Mouse (Mus musculus) mammary gland, adult 2 months (tissue): Measurements from ENCODE around the gene Wdr81. TPM values are rescaled to one million over a fixed set of nuclear protein-coding genes. Genes with fewer than 3 reads are reported as not detected.

Experiments used
- polyA plus RNA-seq: library from polyadenylated mRNA; depleted of rRNA; stranded (reverse); fragments of >200 nt; gene quantifications from 2 replicates; pipeline ENCODE4 v1.2.3, GENCODE M21; 2012; ENCODE audit warnings: low replicate concordance; rRNA removed

The Wdr81 gene
- 18.9 and 37.8 TPM in 2 replicates for polyA plus RNA-seq

GRCm38 (mm10) chr11:75453991-75454930, at the start of gene Wdr81:
TSS of gene Wdr81 (minus strand) at chr11:75454717.

DNA sequence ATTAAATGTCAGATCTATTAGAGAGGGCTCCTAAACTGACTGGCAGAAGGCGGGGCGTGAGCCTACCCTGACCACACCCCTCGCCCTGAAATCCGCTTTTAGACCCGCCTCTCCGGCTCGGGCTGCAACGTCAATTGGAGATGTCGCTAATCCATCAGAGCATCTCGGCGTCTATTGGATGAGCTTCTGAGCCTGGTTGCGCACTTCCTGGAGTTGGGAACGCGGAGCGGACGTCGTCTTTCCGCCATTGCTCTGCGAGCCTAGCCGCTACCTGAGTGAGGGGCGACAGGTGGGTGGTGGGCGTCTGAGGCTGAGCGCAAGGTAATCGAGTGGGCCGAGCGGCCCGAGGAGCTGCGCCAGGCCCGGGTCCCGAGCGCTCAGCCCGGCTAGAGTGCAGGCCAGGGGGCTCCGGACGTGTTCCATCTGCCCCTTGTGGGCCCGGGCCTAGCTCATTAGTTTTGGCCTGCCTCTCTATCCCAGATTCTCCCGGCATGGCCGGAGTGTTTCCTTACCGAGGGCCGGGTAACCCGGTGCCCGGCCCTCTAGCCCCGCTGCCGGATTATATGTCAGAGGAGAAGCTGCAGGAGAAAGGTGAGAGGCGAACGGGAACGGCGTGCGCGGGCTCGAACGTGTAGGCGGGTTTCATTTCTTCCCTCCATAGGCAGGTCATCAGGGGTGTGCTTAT, 32.2 kb upstream of the Wdr81 start, which contains the start of gene Prpf8:
Gene Prpf8, plus strand, starts transcription at position 216 of the 685 bp plus-strand sequence.

GRCm38 (mm10) chr11:75460844-75461742, 6.6 kb upstream of the Wdr81 start, which contains the start of gene Tlcd2:
TSS of gene Tlcd2 (plus strand) at chr11:75461715.

DNA sequence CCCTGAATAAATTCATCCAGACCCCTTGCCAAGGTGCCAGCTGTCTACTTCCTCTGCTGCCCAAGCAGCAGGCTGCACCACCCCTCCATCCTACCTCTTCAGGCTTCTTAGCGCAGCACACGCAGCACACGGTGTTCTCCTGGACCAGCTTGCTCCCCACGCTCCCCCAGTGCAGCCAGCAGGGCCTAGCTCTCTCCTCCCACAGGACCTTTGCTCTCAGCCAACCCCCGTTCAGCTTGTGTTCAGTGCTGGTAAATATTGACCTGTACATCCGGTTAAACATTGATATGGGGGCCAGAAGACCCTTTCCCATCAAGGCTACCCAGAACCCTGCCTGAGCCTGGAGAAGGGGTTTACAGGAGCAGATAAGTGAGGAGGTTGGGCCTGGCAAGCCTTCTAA, 15.2 kb downstream of the Wdr81 start, which contains the start of gene Serpinf2:
Gene Serpinf2, minus strand, starts transcription at position 229 of the 400 bp plus-strand sequence.

DNA sequence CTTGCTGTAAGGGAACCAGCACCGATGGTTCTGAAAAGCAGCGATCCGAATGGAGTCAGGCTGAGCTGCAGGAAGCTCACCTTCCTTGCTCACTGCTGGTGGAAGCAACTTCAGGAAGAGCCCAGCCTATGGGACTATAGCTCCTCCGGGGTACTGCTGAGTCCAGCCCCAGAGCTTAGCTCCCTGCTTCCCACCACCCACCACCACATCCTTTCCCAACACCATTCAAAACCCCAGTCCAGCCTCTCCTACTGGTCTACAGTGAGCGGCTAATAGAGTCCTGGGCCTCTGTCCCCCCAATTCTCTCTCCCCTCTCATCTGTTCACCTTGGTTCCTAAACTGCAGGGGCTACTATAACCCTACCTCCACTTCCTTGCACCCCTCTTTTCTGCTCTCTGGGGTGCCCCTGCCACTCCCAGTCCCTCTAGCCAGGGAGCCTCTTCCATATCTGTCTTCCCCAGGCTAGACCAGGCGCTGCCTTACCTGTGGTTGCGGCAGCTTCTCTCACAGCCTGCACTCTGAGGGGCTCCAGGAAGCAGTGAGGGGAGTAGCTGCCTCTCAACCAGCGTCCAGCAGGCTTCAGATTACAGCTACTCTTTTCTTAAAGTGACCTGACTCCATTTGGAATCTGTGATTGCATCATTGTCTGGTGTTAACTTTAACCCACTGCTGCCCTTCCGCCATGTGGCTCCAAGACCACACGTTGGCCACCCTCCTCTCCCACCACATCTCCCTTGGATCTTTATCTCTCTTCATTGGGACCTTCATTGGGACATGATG, 32.3 kb downstream of the Wdr81 start, which contains the start of gene Serpinf1:
Gene Serpinf1, minus strand, starts transcription at position 689 of the 780 bp plus-strand sequence.

Other genes with a start within 250 kb of the Wdr81 start
- gene Rpa1, start 106.4 kb downstream of the Wdr81 start, polyA plus RNA-seq = 15.8 and 22.2 TPM in 2 replicates
- 5.0 and 5.2 TPM in 2 replicates for gene Smyd4, start 106.3 kb downstream of the Wdr81 start, polyA plus RNA-seq
- gene Serpinf1, start 32.0 kb downstream of the Wdr81 start, polyA plus RNA-seq = 737 and 913 TPM in 2 replicates
- gene Serpinf2, start 15.1 kb downstream of the Wdr81 start, polyA plus RNA-seq = 0.50 and 4.5 TPM in 2 replicates
- gene Tlcd2, start 7.0 kb upstream of the Wdr81 start, polyA plus RNA-seq = 53.5 and 54.9 TPM in 2 replicates
- 68.6 and 111 TPM in 2 replicates for gene Prpf8, start 32.1 kb upstream of the Wdr81 start, polyA plus RNA-seq
- 11.6 and 19.6 TPM in 2 replicates for gene Rilp, start 55.4 kb upstream of the Wdr81 start, polyA plus RNA-seq
- gene Scarf1, start 58.8 kb upstream of the Wdr81 start, polyA plus RNA-seq = 23.6 and 35.5 TPM in 2 replicates
- 47.2 and 65.6 TPM in 2 replicates for gene Slc43a2, start 77.0 kb upstream of the Wdr81 start, polyA plus RNA-seq
- 52.6 and 82.6 TPM in 2 replicates for gene Pitpna, start 133.4 kb upstream of the Wdr81 start, polyA plus RNA-seq
- 53.0 and 107 TPM in 2 replicates for gene Inpp5k, start 176.3 kb upstream of the Wdr81 start, polyA plus RNA-seq
- 134 and 141 TPM in 2 replicates for gene Myo1c, start 195.8 kb upstream of the Wdr81 start, polyA plus RNA-seq
- 37.2 and 132 TPM in 2 replicates for gene Crk, start 224.5 kb upstream of the Wdr81 start, polyA plus RNA-seq